Mouse (Mus musculus) stomach, postnatal 0 days (tissue): Measurements from ENCODE around the gene Acox2.
A peak's percentile ranks its signal among the peaks of the same experiment; 100 is the strongest.

Source experiments
- CTCF ChIP-seq: IDR thresholded peaks from 2 replicates; pipeline ENCODE4 v1.5.1; 2016; ENCODE audit warnings: antibody characterized with exemption, low read depth, mild to moderate bottlenecking, moderate library complexity
- EP300 ChIP-seq: optimal IDR thresholded peaks from 2 replicates; pipeline ENCODE3; 2016; ENCODE audit warnings: antibody characterized with exemption

DNA sequence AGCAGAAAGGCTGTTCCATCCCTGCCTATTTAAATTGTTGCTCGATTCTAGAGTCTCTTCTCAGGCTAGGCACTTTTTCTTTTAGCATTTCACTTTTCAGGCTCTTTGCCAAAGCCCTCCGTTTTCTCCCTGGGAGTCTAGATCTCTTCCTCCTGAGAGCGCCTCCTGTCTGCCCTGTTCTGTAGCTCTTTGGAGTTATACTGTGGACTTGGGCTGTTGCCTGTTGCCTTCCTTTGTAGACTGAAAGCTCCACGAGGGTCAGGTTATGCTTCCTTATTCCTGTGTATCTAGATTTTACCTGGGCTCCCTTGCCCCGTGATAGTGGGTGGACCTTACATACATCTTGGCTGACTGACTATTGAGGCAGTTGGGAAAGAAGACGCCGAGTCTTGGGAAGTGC, 40.9 kb downstream of the Acox2 start:
- 0 out of 2 replicates have a peak, but pooled peaks have one; percentile 10 for TF ChIP-seq CTCF
- no peak for TF ChIP-seq EP300
